Comparison of ENCODE assay signal across 26 mouse cellular contexts in the genomic region with DNA sequence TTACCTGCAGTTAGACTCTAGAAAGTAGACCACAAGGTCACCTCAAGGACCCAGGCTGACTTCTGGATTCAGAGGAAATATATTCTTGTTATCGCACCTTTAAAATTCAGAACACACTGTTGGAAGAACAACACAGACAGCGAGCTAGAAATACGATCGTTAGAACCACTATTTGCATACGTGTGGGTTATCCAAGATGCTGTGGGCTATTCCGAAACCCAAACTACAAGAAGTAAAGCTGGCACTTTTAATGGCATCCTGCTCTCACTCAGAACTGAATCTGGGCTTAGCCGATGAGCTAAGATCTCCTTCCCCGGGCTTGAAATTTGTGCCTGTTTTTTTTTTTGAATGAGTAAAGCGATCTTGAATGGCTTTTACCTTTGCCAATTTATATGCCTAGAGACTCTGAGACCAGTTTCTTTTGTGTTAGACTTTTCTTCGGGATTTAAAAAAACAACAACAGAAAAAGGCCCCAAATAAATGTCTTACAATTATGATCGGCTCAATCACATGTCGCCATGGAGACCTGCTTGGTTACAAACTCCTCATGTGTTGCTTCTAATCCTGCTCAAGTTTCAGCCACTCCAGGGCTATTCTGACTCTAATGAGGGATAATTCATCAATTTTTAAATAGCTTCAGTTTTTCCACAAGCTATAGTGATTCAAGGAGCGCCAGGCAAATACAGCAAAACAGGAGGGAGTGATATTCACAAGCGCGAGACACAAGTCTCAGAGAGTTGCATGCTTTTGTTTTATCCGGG. TPM values are rescaled to one million over a fixed set of nuclear protein-coding genes. Genes with fewer than 3 reads are reported as not detected.
A peak's percentile ranks its signal among the peaks of the same experiment; 100 is the strongest.
DNase-seq lines count a peak whose midpoint lies in the region; ATAC-seq and TF ChIP-seq lines count a peak whose summit lies in the region.
"Had no signal": no experiment of that assay in that cellular context is flagged by ENCODE, and none has a peak within 500 bp of the region (broad histone marks: within the 10 kb centered on the region; RNA-seq: fewer than 3 reads in every experiment).

No protein-coding gene starts in this region.

- WGBS in embryonic facial prominence, embryonic 11.5 days: 60% methylated on average over 16 of the region's 16 CpGs
- 68% methylated on average over 16 of the region's 16 CpGs for WGBS in embryonic facial prominence, embryonic 10.5 days
- WGBS in forebrain, embryonic 15.5 days: 10% methylated on average over 16 of the region's 16 CpGs
- WGBS in midbrain, embryonic 15.5 days: 23% methylated on average over 16 of the region's 16 CpGs

- H3K4me2 ChIP-seq in embryonic facial prominence, embryonic 11.5 days (ENCODE audit: low read depth, low read length): no peak overlapping the region
- H3K4me2 ChIP-seq in forebrain, embryonic 15.5 days (replicated peaks): peak overlapping the region; percentile 13
- peak overlapping the region; percentile 22 for H3K4me2 ChIP-seq in midbrain, embryonic 15.5 days
- H3K4me2 ChIP-seq: embryonic facial prominence, embryonic 13.5 days; heart, embryonic 11.5 days; limb, embryonic 13.5 days; liver, embryonic 15.5 days had no signal

- H3K9ac ChIP-seq in embryonic facial prominence, embryonic 11.5 days (replicated peaks; ENCODE audit: low read length): no peak overlapping the region
- H3K9ac ChIP-seq in forebrain, embryonic 15.5 days (replicated peaks): no peak overlapping the region
- H3K9ac ChIP-seq in midbrain, embryonic 15.5 days: no peak overlapping the region
- H3K9ac ChIP-seq: embryonic facial prominence, embryonic 13.5 days; limb, embryonic 13.5 days; liver, embryonic 15.5 days had no signal

- ATAC-seq in embryonic facial prominence, embryonic 11.5 days (replicated peaks; ENCODE audit: insufficient number of reproducible peaks, low FRiP score, low TSS enrichment, low read depth): no peak
- ATAC-seq in forebrain, embryonic 15.5 days (replicated peaks): no peak
- ATAC-seq in midbrain, embryonic 15.5 days (replicated peaks): 0 out of 2 replicates have a peak, but pooled peaks have one; percentile 45
- ATAC-seq: intestine, postnatal 0 days had no signal

- no peaks in the 10 kb centered on the region for H3K9me3 ChIP-seq in embryonic facial prominence, embryonic 11.5 days (replicated peaks; ENCODE audit: control insufficient read depth, low read length)
- no peaks in the 10 kb centered on the region for H3K9me3 ChIP-seq in embryonic facial prominence, embryonic 10.5 days
- H3K9me3 ChIP-seq in forebrain, embryonic 15.5 days: no peaks in the 10 kb centered on the region
- no peaks in the 10 kb centered on the region for H3K9me3 ChIP-seq in midbrain, embryonic 15.5 days
- H3K9me3 ChIP-seq: embryonic facial prominence, embryonic 13.5 days; limb, embryonic 13.5 days; liver, embryonic 15.5 days had no signal

- no peaks in the 10 kb centered on the region; the same call in 1 of the 2 replicates for H3K4me1 ChIP-seq in embryonic facial prominence, embryonic 11.5 days (ENCODE audit: control insufficient read depth, insufficient read depth, low read length)
- peaks cover 16% of the 10 kb centered on the region for H3K4me1 ChIP-seq in embryonic facial prominence, embryonic 10.5 days
- peaks cover 18% of the 10 kb centered on the region for H3K4me1 ChIP-seq in forebrain, embryonic 15.5 days
- H3K4me1 ChIP-seq in midbrain, embryonic 15.5 days: peaks cover 16% of the 10 kb centered on the region
- H3K4me1 ChIP-seq: liver, embryonic 15.5 days had no signal

- intact Hi-C loops in gastrocnemius, adult 2 months (cut with DNase I): no loop called here

- no peak overlapping the region for H3K27ac ChIP-seq in embryonic facial prominence, embryonic 11.5 days (replicated peaks; ENCODE audit: low read depth, low read length)
- H3K27ac ChIP-seq in embryonic facial prominence, embryonic 10.5 days (replicated peaks): no peak overlapping the region
- 0 out of 2 replicates have a peak overlapping the region, but pooled peaks have one; percentile 10 for H3K27ac ChIP-seq in forebrain, embryonic 15.5 days (replicated peaks)
- H3K27ac ChIP-seq in midbrain, embryonic 15.5 days: no peak overlapping the region; the same call in none of the 2 replicates
- no peak overlapping the region for H3K27ac ChIP-seq in gastrocnemius, adult 2 months
- H3K27ac ChIP-seq: limb, embryonic 13.5 days; liver, embryonic 15.5 days; macrophage had no signal

- no peak overlapping the region for H3K4me3 ChIP-seq in embryonic facial prominence, embryonic 11.5 days (ENCODE audit: low read depth, low read length)
- no peak overlapping the region for H3K4me3 ChIP-seq in embryonic facial prominence, embryonic 10.5 days
- H3K4me3 ChIP-seq in forebrain, embryonic 15.5 days: 0 out of 2 replicates have a peak overlapping the region, but pooled peaks have one; percentile 9
- no peak overlapping the region for H3K4me3 ChIP-seq in midbrain, embryonic 15.5 days
- H3K4me3 ChIP-seq in gastrocnemius, adult 2 months: no peak overlapping the region
- H3K4me3 ChIP-seq: embryonic facial prominence, embryonic 13.5 days; limb, embryonic 13.5 days; liver, embryonic 15.5 days had no signal

- DNase-seq in embryonic facial prominence, embryonic 11.5 days (ENCODE audit: low spot score): peak; percentile 39
- DNase-seq in embryonic facial prominence, embryonic 10.5 days (ENCODE audit: low spot score): no peak
- DNase-seq in brain, adult 2 months (ENCODE audit: low read depth, low spot score): peak; percentile 50
- no peak for DNase-seq in gastrocnemius, adult 2 months
- no peak for DNase-seq in Muller cell, postnatal 12 days (ENCODE audit: inconsistent ontology term)
- DNase-seq in gastrocnemius, adult 8-10 months (ENCODE audit: low spot score in 2 of 2): no peak
- DNase-seq: adrenal gland, postnatal 25 days; cerebellum, adult 18-20 months; cerebellum, postnatal 36 days; heart, postnatal 10 days; thymus, postnatal 25 days had no signal

- no peaks in the 10 kb centered on the region for H3K36me3 ChIP-seq in embryonic facial prominence, embryonic 11.5 days (replicated peaks; ENCODE audit: control insufficient read depth, insufficient read depth, low read depth, low read length)
- no peaks in the 10 kb centered on the region for H3K36me3 ChIP-seq in embryonic facial prominence, embryonic 10.5 days (replicated peaks)
- no peaks in the 10 kb centered on the region for H3K36me3 ChIP-seq in forebrain, embryonic 15.5 days
- H3K36me3 ChIP-seq in midbrain, embryonic 15.5 days (replicated peaks): no peaks in the 10 kb centered on the region
- H3K36me3 ChIP-seq: embryonic facial prominence, embryonic 13.5 days; limb, embryonic 13.5 days; liver, embryonic 15.5 days had no signal

- no peaks in the 10 kb centered on the region for H3K27me3 ChIP-seq in embryonic facial prominence, embryonic 11.5 days (ENCODE audit: control insufficient read depth, insufficient read depth, low read length)
- H3K27me3 ChIP-seq in embryonic facial prominence, embryonic 10.5 days (replicated peaks; ENCODE audit: low read depth, poor library complexity, severe bottlenecking): no peaks in the 10 kb centered on the region
- H3K27me3 ChIP-seq in forebrain, embryonic 15.5 days: no peaks in the 10 kb centered on the region
- no peaks in the 10 kb centered on the region for H3K27me3 ChIP-seq in midbrain, embryonic 15.5 days (replicated peaks)
- H3K27me3 ChIP-seq: embryonic facial prominence, embryonic 13.5 days; limb, embryonic 13.5 days; liver, embryonic 15.5 days had no signal

- no peak for TF ChIP-seq CTCF in gastrocnemius, adult 2 months (IDR thresholded peaks at IDR 0.05)

RNA-seq across cellular contexts. Expression of gene Spp2, which starts 39.7 kb away (rescaled TPM):
- 0.63 TPM in 1 of 2 replicates, not detected in the other for polyA plus RNA-seq in embryonic facial prominence, embryonic 11.5 days (2014; fragmentation: Nextera tagmentation; extraction: Ambion mirVana)
- 0.30 and 0.37 TPM in 2 replicates for polyA plus RNA-seq in embryonic facial prominence, embryonic 10.5 days (2016; fragmentation: Nextera tagmentation; extraction: Ambion mirVana)
- 0.41 TPM in 1 of 2 replicates, not detected in the other for polyA plus RNA-seq in forebrain, embryonic 15.5 days (2015; fragmentation: Nextera tagmentation; extraction: Ambion mirVana)
- polyA plus RNA-seq in midbrain, embryonic 15.5 days (2015; fragmentation: Nextera tagmentation; extraction: Ambion mirVana): 0.69 and 0.77 TPM in 2 replicates
- total RNA-seq in gastrocnemius, adult 2 months (2021): not detected
- not detected for total RNA-seq in gastrocnemius, adult 8-10 months (2022)
- total RNA-seq: adrenal gland, postnatal 25 days; ES-E14; heart, postnatal 10 days; layer of hippocampus, postnatal 14 days; left cerebral cortex, postnatal 14 days had no signal
- polyA plus RNA-seq: CD4-positive, CD25-positive, alpha-beta regulatory T cell, adult 4 months; embryonic facial prominence, embryonic 13.5 days; gonadal fat pad, adult 2 months; hindbrain, embryonic 11.5 days; limb, embryonic 13.5 days; macrophage; neural tube, embryonic 11.5 days had no signal

Comparison
In these comparisons a context has a peak if more than half of its experiments do, and no peak if none do; other contexts are left out.
1. DNase-seq: peak in embryonic facial prominence, embryonic 11.5 days (single experiment) and brain, adult 2 months (single experiment); none in embryonic facial prominence, embryonic 10.5 days (single experiment), gastrocnemius, adult 2 months (single experiment), Muller cell, postnatal 12 days (single experiment) and gastrocnemius, adult 8-10 months (0 of 2).